Mouse (Mus musculus) right cerebral cortex, postnatal 10 days (tissue): ENCODE data around the gene Gimap9.

Experiments
- DNase-seq, 2 experiments: peaks; one replicate each; pipeline ENCODE4 v3.0.0; 2021; ENCODE audit warnings: low spot score in 2 of 2

Gimap9 gene

DNA sequence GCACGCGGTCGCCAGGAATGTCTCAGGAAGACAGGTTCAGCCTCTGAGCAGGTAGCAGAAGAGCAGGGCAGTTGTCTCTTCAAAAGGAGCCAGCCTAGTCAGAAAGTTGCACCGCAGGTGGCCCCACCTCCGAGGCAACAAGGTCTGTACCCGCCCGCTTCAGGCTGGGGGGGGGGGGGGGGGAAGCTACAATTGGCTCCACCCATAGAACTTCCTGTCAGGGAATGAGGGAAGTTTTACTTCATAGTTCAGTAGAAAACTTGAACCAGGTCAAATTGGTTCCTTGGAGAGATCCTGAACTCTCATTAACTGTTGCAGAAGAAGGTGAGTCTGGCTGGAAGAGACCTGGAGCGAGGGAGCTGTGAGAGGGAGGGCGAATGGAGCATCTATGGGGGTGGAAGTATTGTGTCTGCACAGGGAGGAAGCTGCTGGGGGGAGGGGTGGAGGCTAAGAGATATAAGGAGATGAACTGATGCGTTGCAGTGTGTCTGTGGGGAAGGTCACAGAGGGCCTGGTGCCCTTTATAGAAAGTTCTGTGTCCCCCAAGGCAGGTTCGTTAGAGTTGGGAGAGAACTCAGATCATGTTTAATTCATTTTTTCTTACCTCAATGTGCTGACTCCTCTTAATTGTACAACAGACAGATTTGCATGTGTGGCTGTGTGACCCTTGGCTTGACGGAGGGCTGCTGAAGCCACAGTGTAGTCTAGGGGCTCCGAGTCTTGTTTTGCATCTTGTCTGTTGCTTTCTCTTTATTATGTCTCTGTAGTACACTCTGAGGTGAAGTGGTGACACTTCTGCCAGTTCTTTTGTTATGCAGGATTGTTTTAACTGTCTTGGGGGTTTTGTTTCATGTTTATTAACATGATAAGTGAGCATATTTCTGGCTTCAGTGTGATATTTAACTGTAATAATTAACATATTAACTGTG is at the start of gene Gimap9:
Gene Gimap9, plus strand, starts transcription at position 199 of the 929 bp plus-strand sequence.
- DNase-seq = peak in 1 of 2 experiments; percentile 30

DNA sequence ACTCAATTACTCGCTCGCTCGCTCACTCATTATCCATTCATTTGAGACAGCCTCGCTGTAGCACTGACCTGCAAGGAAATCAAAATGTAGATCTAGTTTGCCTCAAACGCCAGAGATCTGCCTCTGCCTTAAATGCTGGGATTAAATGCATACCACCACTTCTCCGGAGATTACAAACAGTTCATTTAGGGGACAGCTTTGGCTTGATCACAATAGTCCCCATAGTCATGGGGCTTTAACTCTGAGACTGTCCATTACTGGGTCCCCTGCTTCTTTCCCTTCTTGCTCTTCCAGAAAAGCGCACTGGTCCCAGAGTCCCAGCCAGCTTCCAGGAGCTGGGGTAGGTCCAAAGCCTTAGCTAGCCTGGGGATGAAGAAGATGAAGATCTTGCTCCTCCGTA is 49.5 kb upstream of the Gimap9 start, which contains the start of gene AI854703:
Gene AI854703, plus strand, starts transcription at position 301 of the 400 bp plus-strand sequence.
- DNase-seq = no peak

DNA sequence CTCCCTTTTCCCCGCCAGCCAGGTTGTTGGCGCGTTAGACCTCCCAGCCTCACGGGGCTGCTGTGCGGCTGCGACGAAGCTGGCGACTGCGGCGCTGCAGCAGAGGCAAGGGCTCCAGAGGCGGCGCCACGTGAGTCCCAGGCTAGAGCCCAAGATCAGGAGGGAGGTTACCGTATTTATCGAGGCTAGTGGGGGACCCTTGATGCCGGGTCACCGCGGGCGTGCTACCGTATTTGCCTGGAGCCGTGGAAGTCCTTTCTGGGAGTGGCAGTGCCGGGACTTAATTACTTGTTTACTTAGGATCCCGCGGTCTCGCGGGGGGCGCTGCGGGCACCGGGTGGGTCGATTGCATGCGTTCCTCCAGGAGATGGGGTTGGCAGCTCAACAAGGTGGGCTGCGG is 48.9 kb upstream of the Gimap9 start:
- DNase-seq = peak; percentile 79

DNA sequence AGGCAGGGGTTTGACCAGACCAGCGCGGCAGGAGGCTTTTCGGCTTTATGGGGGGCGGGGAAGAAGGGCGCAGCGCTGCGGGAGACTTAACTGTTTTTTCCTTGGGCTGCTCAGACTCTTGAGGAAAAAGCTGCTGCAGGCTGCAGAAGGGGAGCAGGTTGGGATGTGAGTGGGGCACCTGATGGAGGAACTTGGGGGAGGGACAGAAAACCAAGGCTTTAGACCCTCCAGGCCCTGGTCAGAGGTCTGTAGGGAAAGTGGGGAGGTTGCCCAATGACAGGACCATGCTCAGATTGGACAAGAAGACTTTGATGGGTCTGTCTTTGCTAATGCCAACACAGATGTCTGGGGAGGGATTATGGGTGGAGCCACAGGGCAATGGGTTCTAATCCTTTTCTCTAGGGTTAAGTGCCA is 48.4 kb upstream of the Gimap9 start:
- DNase-seq = peak in 1 of 2 experiments; percentile 47

DNA sequence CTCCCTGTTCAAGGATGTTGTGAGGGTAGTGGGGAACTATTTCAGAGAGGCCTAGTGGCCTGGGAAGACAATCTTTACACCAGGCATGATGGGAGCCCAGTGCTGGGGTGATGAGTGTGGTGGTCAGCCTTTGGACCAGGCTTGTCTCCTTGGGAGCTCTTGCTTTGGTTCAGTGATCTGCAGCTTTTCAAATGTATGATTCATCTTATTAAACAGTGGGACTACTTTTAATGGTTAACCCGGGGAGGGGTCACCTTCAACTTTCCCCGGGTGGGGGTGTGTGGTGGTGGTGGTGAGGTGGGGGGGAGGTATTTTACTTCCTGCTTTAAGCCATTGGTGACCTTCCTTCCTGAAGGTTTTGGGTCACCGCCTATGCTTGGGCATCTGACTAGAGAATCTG is 47.6 kb upstream of the Gimap9 start:
- no peak for DNase-seq

DNA sequence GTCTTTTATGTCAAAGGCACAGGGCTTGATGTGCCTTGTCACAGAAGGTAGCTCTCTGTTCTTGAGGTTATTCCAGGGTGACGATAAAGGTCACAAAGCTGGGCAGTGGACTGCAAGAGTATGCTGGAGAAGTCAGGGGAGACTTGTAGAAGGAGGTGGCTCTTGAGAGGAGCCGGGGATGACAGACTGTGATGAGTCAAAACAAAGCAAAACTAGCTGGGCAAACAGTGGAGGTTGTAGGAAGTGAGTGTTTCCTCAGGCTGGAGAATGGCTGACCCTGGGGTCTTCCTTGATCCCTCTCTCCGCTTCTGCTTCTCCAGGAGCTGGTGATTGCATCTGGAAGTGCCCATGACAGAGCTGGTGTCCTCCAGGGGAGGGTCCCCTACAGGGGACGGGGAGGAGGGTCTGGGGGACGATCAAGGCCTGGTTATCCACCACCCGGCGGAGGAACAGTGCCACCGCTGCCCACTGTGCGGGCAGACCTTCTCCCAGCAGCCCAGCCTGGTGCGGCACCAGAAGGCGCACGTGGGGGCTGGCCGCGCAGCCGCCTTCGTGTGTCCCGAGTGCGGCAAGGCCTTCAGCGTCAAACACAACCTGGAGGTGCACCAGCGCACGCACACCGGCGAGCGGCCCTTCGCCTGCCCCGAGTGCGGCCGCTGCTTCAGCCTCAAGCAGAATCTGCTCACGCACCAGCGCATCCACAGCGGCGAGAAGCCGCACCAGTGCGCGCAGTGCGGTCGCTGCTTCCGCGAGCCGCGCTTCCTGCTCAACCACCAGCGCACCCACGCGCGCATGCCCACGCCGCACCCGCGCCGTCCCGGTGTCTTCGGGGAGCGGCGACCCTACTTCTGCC is 46.9 kb upstream of the Gimap9 start:
- peak; percentile 73 to 77 for DNase-seq

DNA sequence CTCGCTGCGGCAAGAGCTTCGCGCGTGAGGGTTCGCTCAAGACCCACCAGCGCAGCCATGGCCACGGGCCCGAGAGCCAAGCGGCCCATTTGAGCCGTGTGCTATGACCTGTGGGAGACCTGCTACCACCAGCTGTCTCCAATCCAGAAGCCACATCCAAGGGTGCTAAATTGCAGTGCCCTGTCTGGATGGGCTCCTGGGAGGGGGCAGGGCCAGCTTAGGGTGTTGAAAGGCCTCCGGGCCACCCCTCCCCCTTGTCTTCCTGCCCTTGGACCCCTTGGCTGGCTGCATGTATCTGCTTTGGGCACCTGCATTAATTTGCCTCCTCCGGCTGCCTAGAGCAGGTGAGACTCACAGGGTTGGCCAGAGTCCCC is 46.3 kb upstream of the Gimap9 start:
- DNase-seq = peak in 1 of 2 experiments; percentile 45

DNA sequence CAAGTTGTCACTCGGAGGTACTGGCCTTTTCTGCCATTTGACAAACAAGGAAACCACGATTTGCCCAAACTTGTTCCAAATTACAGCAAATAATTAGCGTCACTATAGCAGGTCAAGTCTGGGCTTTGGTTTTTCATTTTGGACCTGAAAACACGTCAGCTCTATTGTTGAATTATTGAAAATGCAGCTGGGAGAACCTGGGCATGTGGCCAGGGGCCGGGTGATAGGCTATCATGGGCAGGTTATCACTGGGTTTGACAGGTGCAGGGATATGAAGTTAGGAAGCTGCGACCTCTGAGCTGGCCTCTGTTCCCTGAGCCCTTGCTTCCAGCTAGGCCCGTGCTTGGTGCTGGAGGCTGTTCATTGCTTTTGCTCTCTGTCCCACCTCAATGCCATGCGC is 45.1 kb upstream of the Gimap9 start:
- no peak for DNase-seq

DNA sequence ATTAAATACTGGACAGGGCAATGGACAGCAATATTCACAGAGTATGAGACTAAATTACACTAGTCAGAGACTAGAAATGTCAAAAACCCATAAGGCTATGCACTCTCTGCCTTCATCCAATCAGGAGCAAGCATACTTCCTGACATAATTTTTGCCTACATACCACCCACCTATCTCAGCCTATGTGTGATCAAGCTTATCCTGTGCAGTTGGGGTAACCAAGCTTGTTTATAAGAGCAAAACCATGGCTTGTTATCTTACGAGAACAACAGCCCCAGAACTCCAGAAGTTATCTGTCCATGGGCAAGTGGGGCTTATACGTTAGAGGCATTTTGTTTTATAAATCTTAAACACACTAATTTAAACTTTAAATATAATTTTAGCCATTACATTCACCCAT is 40.8 kb upstream of the Gimap9 start:
- no peak for DNase-seq

DNA sequence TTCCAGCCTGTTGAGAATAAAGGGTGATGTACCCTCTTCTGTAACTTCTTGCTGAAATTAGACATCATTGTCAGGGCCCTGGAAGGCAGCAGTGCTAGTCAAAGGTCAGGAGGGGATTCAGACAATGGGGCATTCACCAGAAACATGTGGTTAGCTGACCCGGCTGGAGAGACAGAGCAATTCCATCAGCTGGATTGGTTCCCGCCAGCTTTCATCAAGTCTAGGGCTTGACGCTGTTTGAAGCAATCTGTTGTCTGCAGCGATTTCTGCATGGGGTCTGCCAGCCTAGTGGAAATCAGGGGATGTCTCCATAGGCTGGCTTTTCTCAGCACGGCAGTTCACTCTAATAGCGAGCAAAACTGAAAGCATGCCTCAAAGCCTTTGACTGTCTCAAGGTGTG is 39.4 kb upstream of the Gimap9 start:
- no peak for DNase-seq

DNA sequence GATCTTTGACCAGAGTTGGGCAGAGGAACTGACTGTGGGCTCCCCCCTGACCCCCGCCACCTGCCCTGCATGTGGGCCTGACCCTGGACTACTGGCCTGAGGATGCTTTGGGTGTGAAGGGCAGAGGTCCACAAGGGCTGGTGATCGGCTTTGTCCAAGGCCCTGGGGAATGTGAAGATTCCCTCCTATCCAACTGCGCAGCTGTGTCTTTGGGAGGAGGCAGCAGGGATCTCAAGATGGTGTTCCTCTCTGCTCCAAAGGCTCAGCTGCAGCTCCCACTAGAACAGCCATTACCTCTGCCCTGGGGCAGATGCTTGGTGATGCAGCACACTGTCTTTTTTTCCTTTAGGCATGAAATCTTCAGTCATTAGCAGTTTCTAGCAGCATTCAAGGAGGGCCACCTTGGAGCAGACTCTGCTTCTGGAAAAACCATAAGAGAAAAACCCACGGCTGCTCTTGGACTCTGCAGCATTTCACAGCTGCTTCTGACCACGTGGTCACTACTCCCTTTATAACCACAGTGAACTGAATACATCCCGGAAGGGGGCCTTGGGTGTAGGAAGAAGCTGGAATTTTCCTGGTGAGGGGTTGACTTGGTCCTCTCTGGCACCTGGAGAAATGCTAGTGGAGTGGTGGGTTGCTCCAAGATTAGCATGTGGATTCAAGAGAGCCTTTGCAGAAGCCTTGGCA is 38.0 kb upstream of the Gimap9 start:
- DNase-seq = no peak

DNA sequence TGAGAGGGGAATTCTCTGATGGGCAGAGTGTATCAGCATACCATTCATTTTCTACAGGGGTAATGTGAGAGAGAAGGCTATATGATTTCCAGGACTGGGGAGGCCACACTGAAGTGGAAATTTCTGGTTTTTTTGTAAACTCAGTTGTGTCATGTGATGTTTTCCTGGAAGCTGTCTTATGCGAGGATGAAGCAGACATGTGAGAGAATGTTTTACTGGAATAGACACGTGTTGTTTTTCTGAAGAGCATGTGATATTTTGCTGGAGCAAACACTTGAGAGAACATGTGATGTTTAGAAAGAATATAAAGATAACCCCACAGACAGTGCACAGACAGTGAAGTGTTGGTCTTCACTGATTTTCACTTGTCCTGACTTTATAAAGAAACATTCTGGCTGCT is 37.4 kb upstream of the Gimap9 start:
- no peak for DNase-seq

DNA sequence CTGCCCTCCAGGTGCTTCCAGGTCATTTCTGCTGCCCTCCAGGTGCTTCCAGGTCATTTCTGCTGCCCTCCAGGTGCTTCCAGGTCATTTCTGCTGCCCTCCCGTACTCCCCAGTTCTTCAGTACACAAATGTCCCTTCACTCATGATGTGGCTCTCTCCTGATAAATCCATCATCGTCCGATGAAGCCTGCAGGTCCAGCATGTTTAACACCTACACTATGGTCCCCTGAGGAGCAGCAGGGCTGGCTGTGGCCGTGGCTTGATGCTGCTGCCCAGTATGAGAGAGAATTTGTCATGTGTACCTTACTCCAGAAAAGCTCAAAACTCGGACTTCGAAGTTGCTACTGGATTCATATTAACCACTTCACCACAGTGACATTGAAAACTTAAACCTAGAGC is 34.5 kb upstream of the Gimap9 start:
- no peak for DNase-seq

DNA sequence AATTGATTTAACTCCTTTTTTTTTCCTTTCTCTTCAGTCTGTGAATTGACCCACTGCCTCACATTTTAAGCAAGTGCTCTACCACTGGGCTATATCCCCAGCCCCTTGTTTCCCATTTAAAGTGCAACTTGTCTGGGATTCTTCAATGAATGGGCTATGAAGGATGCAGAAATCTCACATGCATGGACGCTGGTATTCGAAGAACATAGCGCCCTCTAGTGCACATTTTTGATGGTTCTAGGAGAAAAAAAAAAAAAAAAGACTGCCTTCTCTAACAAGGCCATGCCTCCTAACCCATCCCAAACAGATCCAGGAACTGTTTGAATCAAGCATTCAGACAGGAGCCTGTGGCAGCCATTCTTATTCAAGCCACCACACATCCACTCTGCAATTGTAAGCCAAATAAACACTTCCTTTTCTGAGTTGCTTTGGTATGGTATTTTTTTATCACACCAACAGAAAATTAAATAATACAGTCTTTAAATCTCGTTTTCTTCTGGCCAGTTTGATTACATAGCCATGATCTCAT is 33.1 kb upstream of the Gimap9 start:
- DNase-seq = no peak

DNA sequence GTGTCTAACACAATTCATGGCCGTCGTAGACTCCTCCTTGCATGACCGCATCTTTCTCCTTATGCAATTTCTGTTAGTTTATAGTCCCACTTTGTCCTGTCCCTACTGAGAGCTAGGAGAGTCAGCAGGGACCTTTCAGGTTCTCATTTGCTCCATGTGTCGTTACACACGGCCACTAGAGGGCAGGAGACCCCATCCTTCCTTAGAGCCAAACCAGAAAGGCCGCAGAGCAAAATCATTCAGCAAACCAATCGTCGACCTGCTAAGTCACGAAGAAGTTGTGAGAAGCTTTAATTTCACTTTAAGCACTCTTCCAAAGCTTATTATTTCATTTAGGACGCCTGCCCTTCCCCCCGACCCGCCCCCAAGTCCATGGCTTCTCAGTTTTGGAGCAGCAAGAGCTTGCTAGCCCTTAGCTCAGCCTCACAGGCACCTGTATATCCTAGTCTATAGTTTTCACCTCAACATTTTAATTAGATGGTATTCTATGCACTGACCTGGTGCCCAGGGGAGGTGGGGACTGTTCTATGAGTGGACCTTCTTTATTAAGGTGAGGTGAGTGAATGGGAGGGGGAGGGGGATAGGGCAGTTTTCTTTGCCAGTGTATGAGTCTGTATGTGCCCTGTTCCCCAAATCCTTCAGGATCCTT is 30.1 kb upstream of the Gimap9 start:
- DNase-seq = peak; percentile 71 to 85

DNA sequence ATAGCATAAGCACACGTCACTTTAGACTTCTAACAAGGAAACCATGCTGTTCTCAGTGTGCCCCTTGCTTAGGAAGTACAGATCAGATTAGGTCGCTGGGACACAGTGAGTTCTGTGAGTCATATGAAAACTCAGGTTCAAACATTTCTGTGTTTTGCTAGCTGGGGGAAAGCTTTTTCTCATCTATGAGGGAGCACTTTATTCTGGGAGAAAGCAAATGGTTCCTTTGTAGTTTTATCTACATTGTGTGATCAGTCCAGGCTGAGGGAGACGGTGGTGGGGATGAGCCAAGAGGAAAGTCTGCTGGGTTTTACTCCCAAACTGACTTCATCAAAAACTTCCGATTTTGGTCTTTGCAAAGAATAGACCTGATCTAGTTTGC is 29.6 kb upstream of the Gimap9 start:
- DNase-seq = no peak

DNA sequence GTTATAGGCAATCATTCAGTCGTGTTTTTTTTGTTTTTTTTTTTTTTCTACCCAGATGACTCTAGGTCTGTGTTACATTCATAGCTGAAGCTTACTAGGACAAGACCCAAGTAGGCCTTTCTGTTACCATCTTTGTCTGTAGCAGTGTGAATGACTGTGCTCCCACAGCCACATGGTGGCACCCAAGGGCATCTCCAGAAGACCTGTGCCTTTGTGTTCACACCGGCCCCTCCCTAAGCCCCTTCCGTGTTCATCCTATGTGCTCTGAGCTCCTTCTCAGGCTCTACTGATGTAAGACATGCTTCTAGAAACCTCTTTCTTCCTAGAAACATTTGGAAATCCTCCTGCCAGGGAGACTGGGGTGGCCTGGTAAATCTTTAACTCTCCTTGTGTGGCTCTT is 28.9 kb upstream of the Gimap9 start, which contains the start of gene Gimap8:
Gene Gimap8, plus strand, starts transcription at position 240 of the 400 bp plus-strand sequence.
- peak in 1 of 2 experiments; percentile 52 for DNase-seq

DNA sequence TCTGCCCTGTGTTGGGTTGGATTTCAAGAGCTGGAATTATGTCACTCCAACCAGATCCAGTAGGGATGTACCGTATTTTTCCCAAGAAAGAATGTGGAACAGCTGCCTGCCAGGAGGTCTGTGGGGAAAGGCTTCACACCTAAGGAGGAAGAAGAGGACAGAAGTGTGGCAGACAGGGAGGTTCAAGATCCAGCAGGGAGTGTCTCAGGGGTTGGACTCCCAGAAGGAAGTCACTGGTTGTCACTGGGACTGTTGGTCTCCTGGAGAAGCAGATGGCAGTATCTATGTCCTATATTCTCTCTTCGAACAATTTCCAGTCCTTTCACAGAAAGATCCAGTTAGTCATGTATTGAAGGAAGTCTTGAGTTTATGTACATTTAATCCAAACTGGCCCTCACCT is 28.3 kb upstream of the Gimap9 start:
- no peak for DNase-seq

DNA sequence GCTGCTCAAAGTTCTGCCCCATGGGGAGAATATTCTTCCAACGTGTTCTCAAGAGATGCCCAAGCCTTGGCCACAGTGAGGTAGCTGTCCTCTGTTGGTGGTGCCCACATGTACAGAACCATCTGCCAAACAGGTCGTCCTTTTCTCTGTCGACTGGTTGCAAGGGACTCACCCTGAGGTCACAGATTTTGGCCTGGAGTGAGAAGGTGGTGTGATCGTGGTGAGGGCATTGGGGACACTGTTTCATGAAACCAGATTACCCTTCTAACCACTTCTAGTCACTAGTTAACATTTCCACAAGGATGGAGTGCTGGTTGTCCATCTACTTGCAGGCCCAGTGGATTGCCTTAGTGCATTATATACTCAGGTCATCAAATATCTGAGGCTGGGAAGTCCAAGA is 27.1 kb upstream of the Gimap9 start:
- DNase-seq = no peak

DNA sequence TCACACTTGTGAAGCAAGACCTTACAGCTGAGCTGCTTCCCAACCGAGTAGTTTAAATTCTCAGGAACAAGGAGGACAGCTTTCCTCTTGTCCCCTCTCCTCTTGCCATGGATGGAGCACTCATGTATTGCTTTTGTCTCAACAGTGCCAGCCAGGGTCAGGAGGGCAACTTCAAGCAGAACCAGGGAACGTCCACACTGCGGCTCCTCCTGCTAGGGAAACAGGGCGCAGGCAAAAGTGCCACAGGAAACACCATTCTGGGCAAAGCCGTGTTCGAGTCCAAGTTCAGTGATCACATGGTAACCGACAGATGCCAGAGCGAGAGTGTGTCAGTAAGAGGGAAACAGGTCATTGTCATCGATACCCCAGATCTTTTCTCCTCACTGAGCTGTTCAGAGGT is 25.9 kb upstream of the Gimap9 start:
- no peak for DNase-seq

DNA sequence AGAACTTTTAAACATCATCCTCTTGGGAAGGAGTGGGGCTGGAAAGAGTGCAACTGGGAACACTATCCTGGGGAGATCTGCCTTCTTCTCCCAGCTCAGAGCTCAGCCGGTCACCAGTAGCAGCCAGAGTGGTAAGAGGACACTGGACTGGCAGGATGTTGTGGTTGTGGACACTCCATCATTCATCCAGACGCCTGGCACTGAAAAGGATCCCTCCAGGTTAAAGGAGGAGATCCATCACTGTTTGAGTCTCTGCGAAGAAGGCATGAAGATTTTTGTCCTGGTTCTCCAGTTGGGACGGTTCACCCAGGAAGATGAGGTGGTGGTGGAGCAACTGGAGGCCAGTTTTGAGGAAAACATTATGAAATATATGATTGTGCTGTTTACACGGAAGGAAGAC is 17.2 kb upstream of the Gimap9 start:
- no peak for DNase-seq
